Mouse (Mus musculus) right cerebral cortex, postnatal 25 days (tissue): ENCODE results near the gene Rab4b.

Experiments
- DNase-seq: peaks from one replicate; pipeline ENCODE4 v3.0.0; 2022

The Rab4b gene

DNA sequence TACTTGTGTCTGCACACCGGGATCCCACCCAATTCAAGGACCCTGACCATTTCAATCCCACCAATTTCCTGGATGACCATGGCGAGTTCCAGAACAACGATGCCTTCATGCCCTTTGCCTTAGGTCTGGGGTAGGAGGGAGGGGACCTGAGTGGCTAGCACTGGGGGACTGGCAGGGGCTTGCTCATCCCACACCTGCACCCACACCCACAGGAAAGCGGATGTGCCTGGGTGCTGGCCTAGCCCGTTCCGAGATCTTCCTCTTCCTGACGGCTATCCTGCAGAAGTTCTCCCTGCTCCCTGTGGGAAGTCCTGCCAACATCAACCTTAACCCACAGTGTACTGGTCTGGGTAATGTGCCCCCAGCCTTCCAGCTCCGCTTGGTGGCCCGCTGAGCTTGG is 20.5 kb downstream of the Rab4b start:
- DNase-seq: no peak

DNA sequence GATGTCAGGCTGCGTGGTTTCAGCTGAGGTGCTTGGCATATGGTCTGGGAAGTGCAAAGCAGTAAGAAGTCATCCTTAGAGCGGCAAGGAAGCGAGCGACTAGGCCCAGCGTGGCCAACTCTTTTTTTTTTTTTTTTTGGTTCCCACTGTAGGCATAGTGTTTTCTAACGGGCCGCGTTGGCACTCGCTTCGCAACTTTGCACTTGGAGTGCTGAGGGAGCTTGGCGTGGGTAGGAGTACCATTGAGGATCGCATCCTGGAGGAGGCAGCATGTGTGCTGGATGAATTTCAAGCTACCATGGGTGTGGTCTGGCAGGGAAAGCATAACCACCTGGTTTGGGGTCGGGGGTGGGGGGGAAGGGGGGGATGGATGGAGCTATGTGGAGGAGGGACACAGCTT is 22.7 kb downstream of the Rab4b start:
- peak; percentile 64 for DNase-seq

DNA sequence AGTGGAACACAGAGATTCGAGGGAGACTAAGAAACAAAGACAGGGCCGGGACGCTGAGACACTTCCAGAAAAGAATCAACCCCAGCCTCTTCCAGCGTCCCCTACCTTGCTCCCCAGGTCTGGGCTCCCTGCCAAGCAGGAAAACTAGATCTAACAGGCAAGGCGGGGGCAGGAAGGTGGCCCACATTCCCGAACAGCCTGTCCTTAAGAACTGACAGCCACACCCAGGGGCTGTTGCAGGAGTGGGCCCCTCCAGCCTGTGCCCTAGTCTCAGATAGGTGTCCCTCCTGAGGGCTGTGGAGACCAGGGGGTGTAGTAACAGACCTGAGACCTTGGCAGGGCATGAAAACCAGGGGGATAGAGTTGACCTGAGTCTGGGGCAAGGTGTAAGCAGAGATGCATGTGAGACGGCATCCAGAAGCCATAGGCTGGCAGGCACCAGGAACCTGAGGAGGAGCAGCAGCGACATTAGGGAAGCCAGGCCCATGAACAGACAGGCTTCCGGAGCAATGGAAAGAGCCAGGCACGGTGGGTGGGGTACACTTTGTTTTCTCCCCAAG is 25.4 kb downstream of the Rab4b start, which contains the start of gene Cyp2t4:
Gene Cyp2t4, plus strand, starts transcription at position 510 of the 560 bp plus-strand sequence.
- no peak for DNase-seq

GRCm38 (mm10) chr7:27136410-27136996 is 42.2 kb downstream of the Rab4b start:
- no peak for DNase-seq

GRCm38 (mm10) chr7:27133757-27134156 is 44.9 kb downstream of the Rab4b start:
- DNase-seq: no peak

- no peak for DNase-seq
These were observed 45.5 kb downstream of the Rab4b start for GRCm38 (mm10) chr7:27133156-27133555.

DNA sequence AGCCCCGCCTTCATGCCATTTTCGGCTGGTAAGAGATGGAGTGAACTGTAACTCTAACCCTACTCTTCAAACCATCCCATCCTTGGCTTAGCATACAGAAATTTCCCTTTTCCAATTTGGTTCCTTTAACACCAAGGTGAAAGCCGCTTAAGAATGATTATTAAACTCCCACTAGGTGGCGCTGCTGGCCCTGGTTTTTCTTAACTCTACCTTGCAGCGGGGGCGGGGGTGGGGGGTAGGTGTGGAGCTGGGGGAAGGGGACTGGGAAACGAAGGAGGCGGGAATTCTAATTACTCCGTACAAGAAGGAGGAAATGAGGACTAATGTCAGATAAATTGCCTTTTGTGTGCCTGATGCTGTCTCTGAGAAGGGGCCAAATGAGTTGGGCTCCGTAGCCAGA is 46.1 kb downstream of the Rab4b start:
- peak; percentile 9 for DNase-seq

GRCm38 (mm10) chr7:27131387-27131786 is 47.3 kb downstream of the Rab4b start:
- no peak for DNase-seq

DNA sequence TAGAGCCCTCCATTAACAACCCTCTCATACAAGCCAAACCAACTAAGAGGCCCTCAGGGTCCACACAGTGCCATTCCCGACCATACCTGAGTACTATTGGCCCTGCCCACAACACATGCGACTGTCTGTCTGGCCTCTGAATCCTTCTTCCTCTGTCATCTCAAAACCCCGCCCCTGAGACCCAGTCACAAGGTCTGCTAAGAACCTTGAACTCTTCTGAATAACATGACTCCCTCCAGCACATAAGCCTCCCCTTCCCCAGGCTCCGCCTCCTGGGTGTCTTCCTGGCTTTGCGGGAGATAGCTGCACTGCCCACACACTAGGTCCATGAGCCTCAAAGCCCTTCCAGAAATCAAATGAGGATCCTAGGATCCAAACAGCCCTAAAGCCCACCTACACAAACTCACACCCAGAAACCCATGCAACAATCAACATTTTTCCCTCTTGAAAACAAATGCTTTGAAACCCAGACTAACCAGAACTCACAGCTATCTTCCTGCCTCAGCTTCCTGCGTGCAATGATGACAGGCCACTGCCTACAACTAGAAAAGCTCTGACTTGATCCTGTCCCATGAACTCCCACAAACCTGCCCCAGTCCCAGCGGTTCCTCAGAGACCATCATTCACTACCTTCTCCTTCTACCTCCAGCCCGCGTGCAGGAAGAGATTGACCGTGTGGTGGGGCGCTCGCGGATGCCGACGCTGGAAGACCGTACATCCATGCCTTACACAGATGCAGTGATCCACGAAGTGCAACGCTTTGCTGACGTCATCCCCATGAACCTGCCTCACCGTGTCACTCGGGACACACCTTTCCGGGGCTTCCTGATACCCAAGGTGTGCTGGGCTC is 48.0 kb downstream of the Rab4b start:
- no peak for DNase-seq

DNA sequence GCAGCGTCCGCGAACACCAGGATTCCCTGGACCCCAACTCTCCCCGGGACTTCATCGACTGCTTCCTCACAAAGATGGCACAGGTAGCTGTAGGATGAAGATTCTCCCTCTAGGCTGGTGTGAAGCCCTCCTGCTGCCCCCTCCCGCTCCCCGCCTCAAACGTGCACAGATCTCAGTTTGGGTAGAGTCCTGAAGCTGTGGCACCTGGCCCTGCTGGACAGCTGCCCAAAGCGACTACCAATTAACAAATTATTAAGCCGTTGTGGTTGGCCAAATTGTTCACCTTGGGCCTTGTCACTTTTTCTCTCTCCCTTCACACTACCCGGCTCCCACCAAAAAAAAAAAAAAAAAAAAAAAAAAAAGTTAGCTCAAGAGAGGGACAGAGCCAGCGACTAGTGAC is 48.9 kb downstream of the Rab4b start:
- no peak for DNase-seq

DNA sequence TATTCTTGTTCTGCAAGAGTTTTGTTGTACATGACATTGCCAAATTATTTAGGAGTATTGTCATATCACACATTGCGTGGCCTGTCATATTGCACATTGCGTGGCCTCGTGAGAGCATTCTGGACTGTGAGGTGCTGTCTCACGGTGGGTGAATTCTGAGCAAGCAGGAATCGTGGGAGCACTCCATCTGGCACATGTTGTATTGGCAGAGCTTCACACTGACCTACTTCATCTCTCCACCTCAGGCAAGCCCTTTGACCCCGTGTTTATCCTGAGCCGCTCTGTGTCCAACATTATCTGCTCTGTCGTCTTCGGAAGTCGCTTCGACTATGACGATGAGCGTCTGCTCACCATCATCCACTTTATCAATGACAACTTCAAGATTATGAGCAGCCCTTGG is 49.8 kb downstream of the Rab4b start:
- DNase-seq: no peak

- DNase-seq: peak; percentile 22
These were observed 50.5 kb downstream of the Rab4b start for GRCm38 (mm10) chr7:27128162-27128561.

DNA sequence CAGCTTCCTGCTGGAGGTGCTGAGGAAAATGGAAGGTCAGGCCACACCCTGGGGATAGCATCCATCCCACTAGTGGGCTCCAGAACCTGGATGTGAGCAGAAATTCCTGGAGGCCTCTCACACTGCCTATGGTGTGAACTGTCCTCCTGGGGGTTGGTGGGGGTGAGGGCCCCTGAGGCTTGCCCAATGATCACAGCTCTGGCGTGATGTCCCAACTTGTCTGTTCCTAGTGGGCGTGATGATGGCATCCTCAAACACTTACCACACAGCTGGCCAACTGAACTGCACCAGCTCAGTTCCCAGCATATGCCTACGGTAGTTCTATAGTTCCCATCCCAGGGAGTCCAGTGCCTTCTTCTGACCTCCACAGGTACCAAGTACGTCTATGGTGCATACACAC is 53.7 kb downstream of the Rab4b start:
- no peak for DNase-seq

DNA sequence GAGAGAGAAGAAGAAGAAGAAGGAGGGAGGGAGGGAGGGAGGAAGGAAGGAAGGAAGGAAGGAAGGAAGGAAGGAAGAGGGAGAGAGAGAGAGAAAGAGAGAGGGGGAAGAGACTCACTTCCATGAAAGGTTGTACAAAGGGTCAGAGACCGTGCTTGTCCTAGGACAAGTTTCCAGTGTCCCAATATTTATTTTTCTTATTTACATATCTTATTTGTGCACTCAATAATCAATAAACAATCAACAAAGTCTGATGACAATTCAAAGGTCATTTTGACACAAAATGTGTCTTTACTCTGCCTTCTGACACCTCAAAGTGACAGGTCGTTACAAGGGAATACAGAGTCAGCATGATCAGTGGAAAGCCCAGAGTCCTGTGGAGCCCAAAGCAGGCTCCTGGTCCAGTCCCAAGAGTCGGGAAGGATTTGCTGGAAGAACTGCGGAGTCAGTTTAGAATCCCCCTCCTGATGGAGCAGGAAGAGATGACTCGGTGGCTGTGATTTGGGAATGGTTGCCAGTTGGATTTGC is 54.3 kb downstream of the Rab4b start:
- DNase-seq: no peak

DNA sequence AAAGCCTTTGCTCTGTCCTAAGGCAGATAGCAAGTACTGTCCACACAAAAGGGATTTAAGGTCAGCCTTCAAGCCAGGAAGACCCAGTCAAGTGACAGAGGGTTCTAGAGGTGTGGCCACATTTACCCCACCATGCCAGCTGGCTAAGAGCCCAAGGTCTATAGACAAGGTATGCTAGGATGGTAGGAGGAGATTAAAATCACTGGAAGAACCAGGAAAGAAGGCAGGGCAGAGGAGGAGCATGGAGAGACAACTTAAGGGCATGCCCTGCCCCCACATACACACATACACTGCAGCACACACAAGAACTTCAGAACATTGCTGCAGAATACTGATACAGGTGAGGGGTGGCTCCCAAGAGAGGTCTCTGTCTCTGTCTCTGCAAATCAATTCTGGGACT is 59.0 kb downstream of the Rab4b start, which contains the start of gene Cyp2f2:
Gene Cyp2f2, plus strand, starts transcription at position 234 of the 400 bp plus-strand sequence.
- no peak for DNase-seq
